Mouse (Mus musculus): Measurements from ENCODE around the gene Gm8005. TPM values are rescaled to one million over a fixed set of nuclear protein-coding genes. Genes with fewer than 3 reads are reported as not detected.
"Not testable (repeated sequence)": the region's sequence is repeated elsewhere in the genome, so short reads cannot be mapped to it uniquely, and the experiment has no call there.

Gm8005 gene
- not detected for total RNA-seq (2022)

DNA sequence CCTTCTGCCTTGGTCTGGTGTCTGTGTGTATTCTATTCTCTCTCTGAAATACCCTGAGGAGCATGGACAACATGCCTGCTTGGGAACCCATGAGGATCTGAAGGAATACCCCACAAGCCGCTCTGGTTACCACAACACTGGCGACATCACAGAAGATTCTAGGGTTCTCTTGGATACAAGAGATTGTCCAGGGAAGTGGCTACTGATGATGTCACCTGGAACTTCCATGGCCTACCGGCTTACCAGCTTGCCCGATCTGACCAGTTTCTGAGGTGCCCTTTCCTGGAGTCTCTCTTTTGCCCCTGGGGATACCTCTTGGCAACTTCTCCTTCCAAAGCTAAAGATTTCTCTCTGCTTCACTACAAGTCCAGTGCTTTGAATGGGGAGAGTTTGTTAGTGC is at the start of gene Gm8005:
Gene Gm8005 (minus strand): TSS at position 101 of the 400 bp plus-strand sequence.
- DNase-seq (ENCODE audit: low spot score in 2 of 2) = not testable (repeated sequence)

DNA sequence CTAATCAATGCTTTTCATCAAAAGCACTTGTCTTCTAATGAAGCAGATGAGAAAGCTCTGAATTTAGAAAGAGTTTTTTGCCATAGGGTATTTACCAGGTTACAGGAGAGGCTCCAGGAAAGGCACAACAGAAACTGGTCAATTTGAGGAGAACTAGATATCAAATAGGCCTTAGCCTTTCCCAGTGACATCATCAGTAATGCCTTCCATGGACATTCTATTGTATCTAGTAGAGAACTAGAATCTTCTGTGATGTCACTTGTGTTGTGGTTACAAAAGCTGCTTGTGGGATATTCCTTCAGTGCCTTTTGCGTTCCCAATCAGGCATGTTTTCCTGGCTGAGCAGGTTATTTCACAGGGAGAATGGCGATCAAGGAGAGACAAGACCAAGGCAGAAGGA is 24.1 kb upstream of the Gm8005 start, which contains the start of gene Gm8011:
Gene Gm8011 (plus strand): TSS at position 301 of the 400 bp plus-strand sequence.
- DNase-seq (ENCODE audit: low spot score in 2 of 2) = not testable (repeated sequence)

Other genes starting within 250 kb of the Gm8005 start
- gene Gm3573, start 248.9 kb downstream of the Gm8005 start, total RNA-seq (2022) = 1 to 10 TPM in 2 of 4 experiments, under 1 TPM in 1, not detected in 1; 0.85 to 2.8 (median 1.4) TPM
- not detected for gene Gm17026, start 179.6 kb downstream of the Gm8005 start, total RNA-seq (2022)
- not detected for gene Gm9611, start 142.3 kb downstream of the Gm8005 start, total RNA-seq (2022)
- not detected for gene Gm7995, start 129.5 kb downstream of the Gm8005 start, total RNA-seq (2022)
- gene Gm8011, start 24.2 kb upstream of the Gm8005 start, total RNA-seq (2022) = not detected
- not detected for gene Gm8020, start 62.7 kb upstream of the Gm8005 start, total RNA-seq (2022)
- under 1 TPM in 1 of 4 experiments, not detected in 3; 0.25 TPM for gene Gm8024, start 84.6 kb upstream of the Gm8005 start, total RNA-seq (2022)
- not detected for gene Gm17124, start 160.2 kb upstream of the Gm8005 start, total RNA-seq (2022)
- not detected for gene Gm3633, start 202.2 kb upstream of the Gm8005 start, total RNA-seq (2022)
- not detected for gene Gm10378, start 216.3 kb upstream of the Gm8005 start, total RNA-seq (2022)